In the genomic region with DNA sequence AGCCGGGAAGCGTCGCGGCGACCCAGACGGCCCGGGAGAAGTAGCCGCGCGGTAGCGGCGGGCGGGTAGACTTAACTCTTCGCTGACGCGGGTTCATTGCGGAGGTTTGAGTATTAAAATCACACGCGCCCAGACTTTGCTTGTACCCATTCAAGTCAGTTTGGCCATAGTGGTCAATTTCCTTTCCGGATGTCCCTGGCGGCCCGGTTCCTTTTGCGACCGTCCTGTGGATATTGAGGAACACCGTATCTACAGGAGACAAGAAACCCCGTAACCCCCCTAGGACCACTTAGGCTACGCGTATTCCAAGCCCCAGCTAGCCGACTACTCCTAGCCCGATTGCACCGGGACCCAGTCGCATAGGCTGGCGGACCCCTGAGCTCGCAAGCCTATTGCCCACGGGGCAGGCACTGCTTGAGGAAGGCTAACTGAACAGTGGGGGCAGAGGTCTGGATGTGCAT, we compare ENCODE assay signal across 8 mouse cellular contexts. TPM values are rescaled to one million over a fixed set of nuclear protein-coding genes. Genes with fewer than 3 reads are reported as not detected.
DNase-seq lines count a peak whose midpoint lies in the region; ATAC-seq lines count a peak whose summit lies in the region.

No protein-coding gene starts in this region.

- H3K9me3 ChIP-seq in intestine, embryonic 14.5 days (ENCODE audit: control insufficient read depth, low read length), result no peaks in the 10 kb centered on the region

- H3K27ac ChIP-seq in intestine, embryonic 14.5 days (ENCODE audit: low read depth), result peak overlapping the region; percentile 91

- H3K4me3 ChIP-seq in intestine, embryonic 14.5 days (ENCODE audit: low read depth, low read length), result peak overlapping the region; percentile 82

- ATAC-seq in erythroid progenitor cell, adult 5-6 weeks (replicated peaks; ENCODE audit: low FRiP score, poor library complexity, severe bottlenecking), result 0 out of 2 replicates have a peak, but pooled peaks have one; percentile 9
- peak; percentile 3; the same call in 1 of the 2 replicates for ATAC-seq in intestine, embryonic 14.5 days (replicated peaks; ENCODE audit: low FRiP score, low TSS enrichment, low read depth)
- no peak for ATAC-seq in activated CD4-positive, CD25-positive, alpha-beta regulatory T cell, adult 4 months

- peaks cover 22% of the 10 kb centered on the region for H3K36me3 ChIP-seq in intestine, embryonic 14.5 days (ENCODE audit: control insufficient read depth, insufficient read depth, low read length)

- H3K9ac ChIP-seq in intestine, embryonic 14.5 days (ENCODE audit: low read length), result peak overlapping the region; percentile 74

- peaks cover 33% of the 10 kb centered on the region for H3K4me1 ChIP-seq in intestine, embryonic 14.5 days (replicated peaks; ENCODE audit: control insufficient read depth, insufficient read depth, low read length)

- peak; percentile 30 to 32 for DNase-seq in layer of hippocampus, postnatal 10 days (ENCODE audit: low spot score in 2 of 2)
- no peak for DNase-seq in layer of hippocampus, adult 8-10 months (ENCODE audit: low spot score in 2 of 2)
- peak; percentile 22 for DNase-seq in T-cell, adult 2 months (ENCODE audit: low spot score)
- DNase-seq in intestine, embryonic 14.5 days (ENCODE audit: low spot score), result peak; percentile 88
- peak; percentile 30 for DNase-seq in lung, postnatal 36 days
- DNase-seq in thymus, postnatal 0 days (ENCODE audit: low spot score), result peak; percentile 37

- under 1% methylated on average over 35 of the region's 35 CpGs for WGBS in intestine, embryonic 14.5 days

- H3K27me3 ChIP-seq in intestine, embryonic 14.5 days (replicated peaks; ENCODE audit: control insufficient read depth, insufficient read depth, low read length), result peaks cover 18% of the 10 kb centered on the region; the same call in 1 of the 2 replicates

- H3K4me2 ChIP-seq in intestine, embryonic 14.5 days (ENCODE audit: low read length), result peak overlapping the region; percentile 98

RNA-seq across cellular contexts. Expression of gene Bcl2l11, which starts 0.8 kb away (rescaled TPM):
- 10 to 100 TPM in 1 of 2 experiments, 1 to 10 TPM in 1; 8.9 to 11.3 TPM for total RNA-seq in layer of hippocampus, postnatal 10 days (2021)
- 1 to 10 TPM; 5.1 to 8.1 (median 6.5) TPM for total RNA-seq in layer of hippocampus, adult 8-10 months (2022)
- total RNA-seq in erythroid progenitor cell, adult 5-6 weeks (2015; ENCODE audit: low replicate concordance), result 6.7 and 13.7 TPM in 2 replicates
- total RNA-seq in erythroid progenitor cell, adult 5-6 weeks (2017; ENCODE audit: low replicate concordance), result 17.2 and 20.7 TPM in 2 replicates
- polyA plus RNA-seq in intestine, embryonic 14.5 days (2014; fragmentation: Nextera tagmentation; extraction: Ambion mirVana), result 14.1 and 14.9 TPM in 2 replicates
- polyA plus RNA-seq in thymus, postnatal 0 days (2015; fragmentation: Nextera tagmentation; extraction: Ambion mirVana), result 24.4 and 25.6 TPM in 2 replicates
- polyA plus RNA-seq in activated CD4-positive, CD25-positive, alpha-beta regulatory T cell, adult 4 months (2017; shearing (Covaris generic)), result 10 to 100 TPM; 15.4 to 23.8 TPM

Comparison
In these comparisons a context has a peak if more than half of its experiments do, and no peak if none do; other contexts are left out.
1. DNase-seq: peak in layer of hippocampus, postnatal 10 days (2 of 2), T-cell, adult 2 months (single experiment), intestine, embryonic 14.5 days (single experiment), lung, postnatal 36 days (single experiment) and thymus, postnatal 0 days (single experiment); none in layer of hippocampus, adult 8-10 months (0 of 2).